Mouse (Mus musculus) heart, embryonic 16.5 days (tissue): ENCODE data around the gene Frmpd1. TPM values are rescaled to one million over a fixed set of nuclear protein-coding genes. Genes with fewer than 3 reads are reported as not detected.
A peak's percentile ranks its signal among the peaks of the same experiment; 100 is the strongest.

Experiments
- ATAC-seq: fragments of 200-750 bp; cut with Nextera tagmentation; replicated peaks from 2 replicates; pipeline ENCODE4 v1.8.0; 2017; ENCODE audit warnings: moderate number of reproducible peaks; ENCODE audit not compliant: insufficient read depth, low FRiP score; ENCODE audit errors: extremely low read depth
- H3K27ac ChIP-seq: fragments of 300-500 bp; sonication (generic); 2 replicates; pipeline ENCODE4 v1.5.1; 2014; ENCODE audit warnings: mild to moderate bottlenecking, low read length, control low read depth, moderate library complexity
- H3K27me3 ChIP-seq: fragments of 300-500 bp; sonication (generic); 2 replicates; pipeline ENCODE4 v1.6.1; 2014; ENCODE audit warnings: low read length, mixed read lengths; ENCODE audit not compliant: control insufficient read depth, insufficient read depth
- H3K36me3 ChIP-seq: fragments of 300-500 bp; sonication (generic); 2 replicates; pipeline ENCODE4 v1.6.1; 2014; ENCODE audit not compliant: control insufficient read depth, insufficient read depth
- H3K4me1 ChIP-seq: fragments of 300-500 bp; sonication (generic); 2 replicates; pipeline ENCODE4 v1.6.1; 2014; ENCODE audit warnings: low read length, mixed read lengths; ENCODE audit not compliant: control insufficient read depth, insufficient read depth
- H3K4me2 ChIP-seq: fragments of 300-500 bp; sonication (generic); 2 replicates; pipeline ENCODE4 v1.6.1; 2014; ENCODE audit warnings: low read depth, mild to moderate bottlenecking, control low read depth, low read length
- H3K4me3 ChIP-seq: fragments of 300-500 bp; sonication (generic); 2 replicates; pipeline ENCODE4 v1.5.1; 2014; ENCODE audit warnings: mild to moderate bottlenecking, control low read depth, low read length
- H3K9ac ChIP-seq: fragments of 300-500 bp; sonication (generic); 2 replicates; pipeline ENCODE4 v1.6.1; 2014; ENCODE audit warnings: low read length, control low read depth
- H3K9me3 ChIP-seq: fragments of 300-500 bp; sonication (generic); replicated peaks from 2 replicates; pipeline ENCODE4 v1.6.1; 2016; ENCODE audit warnings: low read length; ENCODE audit not compliant: control insufficient read depth
- WGBS: fragments of 180-500 bp; shearing (Covaris S2); extraction: QIAGEN DNeasy Blood & Tissue Kit; methylation state at CpG from one replicate; pipeline ENCODE4 v1.1.7; 2014; 5-methylcytosine and 5-hydroxymethylcytosine counted together
- polyA plus RNA-seq: library from polyadenylated mRNA; unstranded; fragments of >200 nt; fragmentation: Nextera tagmentation; extraction: Ambion mirVana; gene quantifications from 2 replicates; pipeline ENCODE4 v1.2.1, GENCODE M21; 2015

The Frmpd1 gene
- 1.2 and 1.4 TPM in 2 replicates for polyA plus RNA-seq

GRCm38 (mm10) chr4:45184521-45185330, at the start of gene Frmpd1:
Gene Frmpd1 (plus strand): TSS chr4:45184875.
- Histone ChIP-seq H3K27ac (peak within 1 kb of the TSS; percentile 60), H3K4me2 (peak within 1 kb of the TSS; percentile 98), H3K27me3 (peaks cover 12% of the 10 kb centered on the region; the same call in 1 of the 2 replicates), H3K9me3 (no peaks in the 10 kb centered on the region), H3K9ac (peak within 1 kb of the TSS; percentile 77), H3K4me1 (peaks cover 10% of the 10 kb centered on the region; the same call in 1 of the 2 replicates), H3K36me3 (no peaks in the 10 kb centered on the region), H3K4me3 (peak within 1 kb of the TSS; percentile 74)
- WGBS = under 1% methylated on average over 69 of the region's 85 CpGs
- ATAC-seq = peak; percentile 77

- Histone ChIP-seq H3K27ac (no peak overlapping the region), H3K36me3 (no peaks in the 10 kb centered on the region), H3K4me1 (peaks cover 2% of the 10 kb centered on the region; the same call in 1 of the 2 replicates), H3K27me3 (no peaks in the 10 kb centered on the region), H3K9me3 (no peaks in the 10 kb centered on the region), H3K4me2 (no peak overlapping the region), H3K4me3 (no peak overlapping the region), H3K9ac (no peak overlapping the region)
- ATAC-seq = no peak
- WGBS = 39% methylated on average over 4 of the region's 4 CpGs
Measured at GRCm38 (mm10) chr4:45137636-45138035, 47.0 kb upstream of the Frmpd1 start.

GRCm38 (mm10) chr4:45141835-45142234, 42.8 kb upstream of the Frmpd1 start:
- H3K27ac ChIP-seq = no peak overlapping the region
- H3K4me1 ChIP-seq = no peaks in the 10 kb centered on the region
- no peak overlapping the region for H3K4me3 ChIP-seq
- ATAC-seq = no peak
- H3K36me3 ChIP-seq = no peaks in the 10 kb centered on the region
- no peaks in the 10 kb centered on the region for H3K27me3 ChIP-seq
- no peaks in the 10 kb centered on the region for H3K9me3 ChIP-seq
- H3K4me2 ChIP-seq = no peak overlapping the region
- 57% methylated on average over 5 of the region's 5 CpGs for WGBS
- no peak overlapping the region for H3K9ac ChIP-seq

- no peak overlapping the region for H3K4me3 ChIP-seq
- no peak overlapping the region for H3K4me2 ChIP-seq
- 36% methylated on average over 11 of the region's 11 CpGs for WGBS
- ATAC-seq = no peak
- no peak overlapping the region for H3K27ac ChIP-seq
- no peak overlapping the region for H3K9ac ChIP-seq
- no peaks in the 10 kb centered on the region for H3K4me1 ChIP-seq
- H3K27me3 ChIP-seq = no peaks in the 10 kb centered on the region
- H3K36me3 ChIP-seq = no peaks in the 10 kb centered on the region
- H3K9me3 ChIP-seq = no peaks in the 10 kb centered on the region
Measured at GRCm38 (mm10) chr4:45142411-45142810, 42.3 kb upstream of the Frmpd1 start.

GRCm38 (mm10) chr4:45143005-45143404, 41.7 kb upstream of the Frmpd1 start:
- no peak overlapping the region for H3K9ac ChIP-seq
- no peak overlapping the region for H3K27ac ChIP-seq
- H3K36me3 ChIP-seq = no peaks in the 10 kb centered on the region
- no peak overlapping the region for H3K4me2 ChIP-seq
- H3K4me3 ChIP-seq = no peak overlapping the region
- WGBS = 49% methylated on average over 8 of the region's 8 CpGs
- H3K27me3 ChIP-seq = no peaks in the 10 kb centered on the region
- no peaks in the 10 kb centered on the region for H3K9me3 ChIP-seq
- ATAC-seq = no peak
- H3K4me1 ChIP-seq = no peaks in the 10 kb centered on the region

GRCm38 (mm10) chr4:45156433-45156832, 28.2 kb upstream of the Frmpd1 start:
- Histone ChIP-seq H3K36me3 (no peaks in the 10 kb centered on the region), H3K9ac (no peak overlapping the region), H3K27ac (no peak overlapping the region), H3K9me3 (no peaks in the 10 kb centered on the region), H3K4me2 (no peak overlapping the region), H3K4me1 (peaks cover 6% of the 10 kb centered on the region; the same call in 1 of the 2 replicates), H3K4me3 (no peak overlapping the region), H3K27me3 (no peaks in the 10 kb centered on the region)
- ATAC-seq = no peak
- WGBS = 69% methylated on average over 3 of the region's 3 CpGs

GRCm38 (mm10) chr4:45158608-45159007, 26.1 kb upstream of the Frmpd1 start:
- ATAC-seq = no peak
- WGBS = 67% methylated on average over 9 of the region's 9 CpGs

GRCm38 (mm10) chr4:45160773-45161172, 23.9 kb upstream of the Frmpd1 start:
- no peaks in the 10 kb centered on the region for H3K36me3 ChIP-seq
- no peaks in the 10 kb centered on the region for H3K27me3 ChIP-seq
- H3K9me3 ChIP-seq = no peaks in the 10 kb centered on the region
- no peak overlapping the region for H3K4me3 ChIP-seq
- WGBS = 29% methylated on average over 6 of the region's 6 CpGs
- ATAC-seq = peak; percentile 85
- H3K9ac ChIP-seq = no peak overlapping the region
- peak overlapping the region; percentile 19; the same call in 1 of the 2 replicates for H3K27ac ChIP-seq
- H3K4me2 ChIP-seq = peak overlapping the region; percentile 44
- H3K4me1 ChIP-seq = peaks cover 6% of the 10 kb centered on the region; the same call in 1 of the 2 replicates

More at GRCm38 (mm10) chr4:45158608-45159007, 26.1 kb upstream of the Frmpd1 start:
- Histone ChIP-seq H3K4me3 (no peak overlapping the region), H3K9ac (no peak overlapping the region), H3K4me1 (peaks cover 6% of the 10 kb centered on the region; the same call in 1 of the 2 replicates), H3K4me2 (no peak overlapping the region), H3K27me3 (no peaks in the 10 kb centered on the region), H3K9me3 (no peaks in the 10 kb centered on the region), H3K36me3 (no peaks in the 10 kb centered on the region), H3K27ac (no peak overlapping the region)

- H3K27ac ChIP-seq = no peak overlapping the region
- no peak overlapping the region for H3K4me3 ChIP-seq
- H3K36me3 ChIP-seq = no peaks in the 10 kb centered on the region
- 5% methylated on average over 1 of the region's 1 CpGs for WGBS
- H3K27me3 ChIP-seq = no peaks in the 10 kb centered on the region
- H3K9ac ChIP-seq = no peak overlapping the region
- no peak for ATAC-seq
- no peaks in the 10 kb centered on the region for H3K9me3 ChIP-seq
- H3K4me1 ChIP-seq = peaks cover 6% of the 10 kb centered on the region; the same call in 1 of the 2 replicates
- no peak overlapping the region for H3K4me2 ChIP-seq
Measured at GRCm38 (mm10) chr4:45163711-45164110, 21.0 kb upstream of the Frmpd1 start.
